Mouse (Mus musculus) common myeloid progenitor, adult 5-6 weeks (primary cell): ENCODE results near the gene Rassf5. TPM values are rescaled to one million over a fixed set of nuclear protein-coding genes. Genes with fewer than 3 reads are reported as not detected.

Source experiments
- ATAC-seq: replicated peaks from 2 replicates; pipeline ENCODE4 v1.8.0; 2016; ENCODE audit warnings: low read depth, mild to moderate bottlenecking, moderate TSS enrichment, inconsistent platforms; ENCODE audit not compliant: poor library complexity, severe bottlenecking
- total RNA-seq: library from RNA; stranded (forward); fragments of 200-1000, 187-1606 nt; gene quantifications from 2 replicates; pipeline ENCODE4 v1.2.3, GENCODE M21; 2017

Gene Rassf5
- 48.2 and 49.4 TPM in 2 replicates for total RNA-seq

DNA sequence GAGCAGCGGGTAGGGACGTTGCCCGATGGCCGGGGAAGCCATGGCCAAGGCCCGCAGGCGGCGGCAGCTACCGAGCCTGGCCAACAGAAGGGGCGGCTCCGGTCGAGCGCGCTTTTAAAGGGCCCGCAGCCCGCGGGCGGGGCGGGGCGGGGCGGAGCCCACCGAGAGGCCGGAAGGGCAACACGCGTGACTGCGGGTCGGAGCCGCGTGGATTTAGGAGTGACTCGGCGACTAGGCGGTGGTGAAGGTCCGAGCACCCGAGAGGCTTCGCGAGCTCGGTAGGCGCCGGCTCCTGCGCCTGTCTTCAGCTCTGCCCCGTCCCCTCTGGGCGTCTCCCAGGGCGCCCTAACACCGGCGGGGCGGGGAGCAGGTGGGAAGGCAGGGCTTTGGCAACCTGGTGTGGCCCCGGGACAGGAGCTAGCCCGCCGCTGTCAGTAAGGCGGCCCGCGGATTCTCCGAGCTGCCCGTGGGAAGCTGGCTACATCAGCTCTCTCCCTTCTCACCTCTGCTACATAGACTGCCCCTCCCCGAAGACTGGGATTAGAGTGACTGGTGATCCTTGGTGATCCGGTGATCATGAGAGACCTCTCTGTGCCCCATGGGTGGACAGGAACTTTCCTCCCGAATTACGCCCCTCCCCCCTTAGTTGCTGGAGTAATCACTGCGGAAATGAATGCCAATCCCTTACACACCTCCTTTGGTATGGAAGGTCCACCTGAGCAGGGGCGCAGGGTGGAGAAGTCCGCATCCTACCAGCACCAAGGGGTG is at the start of gene Rassf5:
Gene Rassf5, minus strand, starts transcription at position 170 of the 768 bp plus-strand sequence.
- ATAC-seq, result peak; percentile 20

- no peak for ATAC-seq
Measured at GRCm38 (mm10) chr1:131293922-131294250, 48.8 kb upstream of the Rassf5 start.

- no peak for ATAC-seq
Measured at GRCm38 (mm10) chr1:131293221-131293921, 48.3 kb upstream of the Rassf5 start.

DNA sequence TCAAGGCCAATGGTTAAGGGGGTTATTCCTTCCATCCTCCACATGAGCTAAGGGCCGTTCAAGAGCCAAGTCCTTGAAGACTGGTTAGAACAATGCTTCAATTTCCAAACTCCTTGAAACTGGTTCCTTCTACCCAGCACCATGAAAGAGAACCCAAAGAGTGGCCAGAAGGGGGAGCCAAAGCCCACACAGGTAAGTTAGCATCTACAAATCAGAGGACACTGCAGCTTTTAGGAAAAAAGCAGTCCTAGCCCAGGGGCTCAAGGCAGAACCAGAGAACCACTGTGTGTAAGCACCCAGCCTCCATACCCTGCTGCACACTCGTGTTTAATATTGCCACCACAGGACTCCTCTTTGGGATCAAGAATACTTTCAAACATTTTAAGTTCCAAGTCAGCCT is 45.6 kb upstream of the Rassf5 start:
- ATAC-seq, result peak; percentile 70

GRCm38 (mm10) chr1:131288938-131289337 is 43.9 kb upstream of the Rassf5 start:
- no peak for ATAC-seq

DNA sequence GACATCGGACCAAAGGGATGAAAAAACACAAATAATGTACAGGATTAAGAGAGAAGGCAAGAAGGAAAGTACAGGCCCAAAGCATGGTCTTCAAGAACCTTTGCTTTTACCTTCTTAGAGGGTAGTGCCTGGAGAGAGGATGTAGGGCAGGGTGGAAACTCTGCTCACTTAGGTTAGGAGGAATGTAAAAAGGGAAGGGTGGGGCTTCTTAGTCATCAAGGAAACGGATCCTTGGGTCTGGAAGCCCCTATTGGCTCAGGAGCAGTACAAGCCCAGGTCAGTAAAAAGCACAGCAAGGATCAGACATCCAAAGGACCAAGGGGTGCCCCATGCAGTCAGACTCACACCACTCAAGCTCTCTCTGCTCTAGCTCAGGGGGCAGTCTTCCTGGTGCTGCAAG is 42.2 kb upstream of the Rassf5 start:
- ATAC-seq, result no peak

DNA sequence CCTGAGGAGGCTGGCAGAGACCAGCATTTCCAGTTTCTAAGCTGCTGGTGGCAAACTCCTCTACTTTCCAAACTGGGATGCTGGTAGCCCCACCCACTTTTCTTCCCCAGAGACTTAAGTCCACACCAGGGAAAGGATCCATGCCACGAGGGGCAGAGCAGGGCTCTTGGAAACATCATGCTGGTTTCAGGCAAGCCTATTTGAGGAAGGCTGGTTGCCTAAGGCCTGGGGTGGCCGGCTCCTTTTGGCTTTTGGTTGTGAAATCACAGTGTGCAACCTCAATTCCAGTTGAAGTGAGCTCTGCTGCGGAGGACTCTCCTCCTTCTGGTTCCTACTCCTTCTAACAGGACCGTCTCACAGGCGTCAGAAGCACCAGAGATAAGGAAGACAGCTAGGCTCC is 41.7 kb upstream of the Rassf5 start:
- ATAC-seq, result peak; percentile 38

GRCm38 (mm10) chr1:131284616-131285015 is 39.6 kb upstream of the Rassf5 start:
- no peak for ATAC-seq

- ATAC-seq, result no peak
Measured at GRCm38 (mm10) chr1:131284167-131284566, 39.1 kb upstream of the Rassf5 start.

DNA sequence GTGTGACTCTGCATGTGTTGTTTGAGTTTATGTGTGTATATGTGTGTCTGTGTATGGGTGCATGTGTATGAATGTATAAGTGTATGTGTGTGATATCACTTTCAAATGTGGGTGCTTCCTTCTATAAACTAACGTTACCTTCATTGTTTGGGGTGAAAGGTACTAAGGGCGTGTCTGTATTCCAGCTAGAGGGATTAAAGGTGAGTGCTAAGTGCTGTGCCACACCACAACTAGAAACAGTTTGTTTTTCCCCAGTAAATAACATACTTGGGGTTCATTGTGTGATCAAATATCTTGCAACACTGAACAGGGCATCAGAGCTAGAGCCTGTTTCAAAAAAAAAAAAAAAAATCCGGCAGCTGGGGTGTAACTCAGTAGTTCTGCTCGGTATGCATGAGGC is 36.7 kb upstream of the Rassf5 start:
- ATAC-seq, result no peak

GRCm38 (mm10) chr1:131280280-131280679 is 35.2 kb upstream of the Rassf5 start:
- ATAC-seq, result no peak

- ATAC-seq, result peak; percentile 23; the same call in 1 of the 2 replicates
Measured at GRCm38 (mm10) chr1:131279456-131279776, 34.4 kb upstream of the Rassf5 start, which contains the start of gene Ikbke. Gene Ikbke, minus strand, starts transcription at chr1:131279606.

GRCm38 (mm10) chr1:131278606-131279455 is 33.8 kb upstream of the Rassf5 start:
- ATAC-seq, result peak; percentile 17; the same call in 1 of the 2 replicates

DNA sequence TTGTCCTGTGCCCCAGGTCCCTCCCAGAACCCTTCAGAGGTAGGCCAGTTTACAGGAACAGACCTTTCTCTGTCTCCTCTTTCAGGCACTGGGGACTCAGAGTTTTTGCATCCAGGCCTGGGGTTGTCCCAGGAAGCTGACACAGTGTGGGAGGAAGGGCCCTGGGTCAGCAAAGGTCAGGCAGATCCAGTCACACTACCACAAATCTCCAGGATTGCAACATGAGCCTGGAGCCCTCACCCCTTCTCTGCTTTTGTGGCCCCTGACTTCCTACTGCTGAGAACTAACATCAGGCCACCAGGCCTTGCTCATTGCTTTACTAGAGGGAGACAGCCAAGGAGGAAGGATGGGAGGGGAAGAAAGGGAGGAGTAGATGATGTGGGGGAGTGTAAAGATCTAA is 31.8 kb upstream of the Rassf5 start:
- peak; percentile 52 for ATAC-seq

GRCm38 (mm10) chr1:131275577-131275976 is 30.5 kb upstream of the Rassf5 start:
- no peak for ATAC-seq

- ATAC-seq, result no peak
Measured at GRCm38 (mm10) chr1:131274725-131275539, 29.9 kb upstream of the Rassf5 start.

- peak; percentile 85 for ATAC-seq
Measured at GRCm38 (mm10) chr1:131269797-131270578, 24.9 kb upstream of the Rassf5 start.

DNA sequence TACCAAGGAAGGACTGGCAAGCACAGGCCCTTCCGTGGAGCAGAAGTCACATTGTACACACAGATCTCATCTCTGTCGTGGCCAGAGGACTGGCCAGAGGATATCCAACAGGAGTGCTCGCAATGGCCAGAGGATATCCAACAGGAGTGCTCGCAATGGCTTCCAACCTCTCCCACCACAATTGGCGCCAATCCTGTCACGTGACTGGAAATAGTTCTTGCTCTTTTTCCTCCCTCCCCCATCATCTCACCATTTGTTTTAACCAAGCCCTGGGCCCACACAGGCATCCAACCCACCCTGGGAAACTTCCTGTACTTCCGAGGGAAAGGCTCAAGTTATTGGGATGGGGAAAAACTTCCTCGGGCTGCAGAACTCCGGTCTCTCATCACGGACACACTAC is 23.7 kb upstream of the Rassf5 start:
- ATAC-seq, result no peak

- no peak for ATAC-seq
Measured at GRCm38 (mm10) chr1:131263905-131264304, 18.8 kb upstream of the Rassf5 start.
